Mouse (Mus musculus): ENCODE results near the gene Cep55. TPM values are rescaled to one million over a fixed set of nuclear protein-coding genes. Genes with fewer than 3 reads are reported as not detected.

Gene Cep55
- polyA plus RNA-seq, 1 experiment = 0.48 TPM

DNA sequence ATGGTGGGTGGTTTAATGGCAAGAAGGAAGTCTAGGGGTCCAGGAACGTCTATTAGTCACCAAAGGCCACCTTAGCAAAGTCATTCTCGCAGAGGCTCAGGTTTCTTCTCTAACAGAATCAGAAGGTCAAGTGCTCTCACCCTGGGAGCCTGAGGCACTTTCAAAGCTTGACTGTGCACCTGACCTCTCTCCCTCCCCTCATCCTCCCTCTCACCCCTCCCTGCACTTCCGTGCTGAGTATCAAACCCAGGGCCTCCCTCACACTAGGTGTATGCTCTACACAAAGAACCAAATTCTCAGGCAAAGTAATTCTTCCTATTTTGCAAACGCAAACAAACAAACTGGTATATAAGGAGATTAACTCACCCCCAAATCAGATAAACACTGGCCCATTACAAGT, 41.4 kb downstream of the Cep55 start:
- no peak for DNase-seq (ENCODE audit: extremely low spot score in 1 of 2, low spot score in 1 of 2)

DNA sequence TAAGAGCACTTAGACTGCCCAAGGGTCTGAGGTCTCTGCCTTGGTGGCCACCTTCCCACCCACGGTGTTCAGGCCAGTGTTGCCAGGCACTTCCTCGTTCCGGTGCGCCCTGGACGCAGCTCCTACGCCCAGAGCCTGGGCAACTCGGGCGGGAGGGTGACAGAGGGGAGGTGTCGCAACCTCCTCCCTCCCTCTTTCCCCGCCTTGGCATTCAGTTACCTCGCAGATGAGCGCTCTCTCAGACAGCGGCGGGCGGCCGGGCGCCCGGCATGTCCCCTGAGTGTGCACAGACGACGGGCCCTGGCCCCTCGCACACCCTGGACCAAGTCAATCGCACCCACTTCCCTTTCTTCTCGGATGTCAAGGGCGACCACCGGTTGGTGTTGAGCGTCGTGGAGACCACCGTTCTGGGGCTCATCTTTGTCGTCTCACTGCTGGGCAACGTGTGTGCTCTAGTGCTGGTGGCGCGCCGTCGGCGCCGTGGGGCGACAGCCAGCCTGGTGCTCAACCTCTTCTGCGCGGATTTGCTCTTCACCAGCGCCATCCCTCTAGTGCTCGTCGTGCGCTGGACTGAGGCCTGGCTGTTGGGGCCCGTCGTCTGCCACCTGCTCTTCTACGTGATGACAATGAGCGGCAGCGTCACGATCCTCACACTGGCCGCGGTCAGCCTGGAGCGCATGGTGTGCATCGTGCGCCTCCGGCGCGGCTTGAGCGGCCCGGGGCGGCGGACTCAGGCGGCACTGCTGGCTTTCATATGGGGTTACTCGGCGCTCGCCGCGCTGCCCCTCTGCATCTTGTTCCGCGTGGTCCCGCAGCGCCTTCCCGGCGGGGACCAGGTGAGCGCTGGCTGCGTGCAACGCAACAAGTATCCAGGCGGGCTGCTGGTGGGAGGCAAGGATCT, 42.3 kb downstream of the Cep55 start, which contains the start of gene Ffar4:
Gene Ffar4, plus strand, starts transcription at position 214 of the 901 bp plus-strand sequence.
- DNase-seq (ENCODE audit: extremely low spot score in 1 of 2, low spot score in 1 of 2) = no peak

DNA sequence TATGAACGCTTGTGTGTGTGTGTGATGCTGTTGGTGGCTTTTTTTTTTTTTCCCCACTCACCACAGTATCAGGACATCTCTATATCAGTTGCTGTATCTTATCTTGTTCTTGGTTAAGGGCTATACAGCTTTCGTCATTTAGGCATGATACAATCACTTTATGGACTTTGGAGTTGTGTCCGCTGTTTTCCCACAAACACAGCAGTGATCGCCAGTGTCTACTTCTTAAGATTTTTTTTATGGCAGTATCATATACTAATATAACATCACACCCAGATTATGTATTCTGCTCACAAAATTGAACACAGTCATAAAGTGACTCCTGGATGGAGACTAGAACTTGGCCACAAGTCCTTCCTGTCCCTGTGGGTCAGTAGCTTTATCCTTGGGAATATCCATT, 53.1 kb downstream of the Cep55 start:
- DNase-seq (ENCODE audit: extremely low spot score in 1 of 2, low spot score in 1 of 2) = no peak

DNA sequence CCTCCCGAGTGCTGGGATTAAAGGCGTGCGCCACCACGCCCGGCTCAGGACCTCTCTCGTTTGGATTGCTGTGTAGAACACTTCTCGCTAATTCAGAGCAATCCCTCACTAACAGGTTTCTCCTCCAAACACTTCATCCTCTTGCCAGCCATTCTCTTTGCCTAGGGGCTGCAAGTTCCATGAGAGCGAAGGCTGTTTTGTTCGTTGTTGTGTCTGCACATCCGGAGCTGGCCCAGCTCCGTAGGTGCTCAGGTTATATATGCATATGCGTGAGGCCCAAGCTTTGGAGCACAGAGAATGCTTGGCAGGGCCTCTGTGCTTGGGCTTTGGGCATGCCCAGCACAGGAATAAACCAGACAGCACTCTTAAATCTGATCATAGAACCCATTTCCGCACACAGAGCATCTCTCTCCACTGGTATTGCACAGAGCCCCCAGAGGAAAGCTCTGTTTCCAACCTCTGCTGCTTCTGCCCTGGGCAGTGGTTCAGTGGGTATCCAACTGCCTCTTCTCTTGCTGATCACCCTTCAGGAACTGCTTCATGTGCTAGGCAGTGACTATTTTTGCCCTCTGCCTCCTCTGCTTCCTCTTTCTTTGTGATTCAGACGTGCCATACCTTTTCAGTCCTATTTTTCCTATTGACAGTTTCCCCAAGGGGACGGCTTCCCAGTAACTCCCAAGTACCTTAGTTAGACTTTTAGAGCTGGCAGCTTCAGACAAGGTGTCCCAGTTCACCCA, 54.9 kb downstream of the Cep55 start:
- DNase-seq (ENCODE audit: extremely low spot score in 1 of 2, low spot score in 1 of 2) = no peak

DNA sequence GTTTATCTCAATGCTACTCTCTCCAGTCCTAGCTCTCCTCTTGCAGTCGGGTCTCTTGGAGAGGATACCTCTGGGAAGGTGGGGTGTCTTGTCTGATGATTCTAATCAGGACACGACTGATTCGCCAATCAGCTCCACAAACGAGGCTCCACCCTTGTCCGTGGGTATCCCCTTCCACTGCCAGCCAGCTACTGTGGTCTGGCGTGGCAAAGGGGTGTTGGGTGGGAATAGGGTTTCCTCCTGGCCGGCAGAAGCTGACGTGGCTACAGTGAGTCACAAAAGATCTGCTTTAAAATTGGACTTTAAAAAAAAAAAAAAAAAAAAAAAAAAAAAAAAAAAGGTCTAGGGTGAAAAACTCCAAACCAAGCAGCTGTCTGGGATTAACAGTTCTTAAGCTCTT, 56.2 kb downstream of the Cep55 start:
- no peak for DNase-seq (ENCODE audit: extremely low spot score in 1 of 2, low spot score in 1 of 2)

DNA sequence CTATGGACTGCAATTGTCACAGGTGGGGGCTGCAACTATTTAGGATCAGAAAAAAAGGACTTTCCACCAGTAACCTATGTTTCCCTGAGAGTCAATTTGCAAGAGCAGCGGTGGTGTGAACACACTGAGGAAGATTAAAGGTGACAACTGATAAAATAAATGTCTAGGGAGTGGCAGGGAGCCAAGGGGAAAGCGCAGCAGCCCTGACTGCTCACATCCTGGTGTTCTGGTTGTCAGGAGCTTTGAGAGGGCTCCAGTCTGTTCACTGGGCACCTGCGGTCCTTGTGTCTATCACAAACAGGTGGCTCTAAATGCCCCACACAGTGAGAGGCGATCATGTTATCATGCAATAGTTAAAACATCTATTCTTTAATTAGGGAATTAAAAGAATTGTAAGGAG, 57.8 kb downstream of the Cep55 start:
- no peak for DNase-seq (ENCODE audit: extremely low spot score in 1 of 2, low spot score in 1 of 2)

DNA sequence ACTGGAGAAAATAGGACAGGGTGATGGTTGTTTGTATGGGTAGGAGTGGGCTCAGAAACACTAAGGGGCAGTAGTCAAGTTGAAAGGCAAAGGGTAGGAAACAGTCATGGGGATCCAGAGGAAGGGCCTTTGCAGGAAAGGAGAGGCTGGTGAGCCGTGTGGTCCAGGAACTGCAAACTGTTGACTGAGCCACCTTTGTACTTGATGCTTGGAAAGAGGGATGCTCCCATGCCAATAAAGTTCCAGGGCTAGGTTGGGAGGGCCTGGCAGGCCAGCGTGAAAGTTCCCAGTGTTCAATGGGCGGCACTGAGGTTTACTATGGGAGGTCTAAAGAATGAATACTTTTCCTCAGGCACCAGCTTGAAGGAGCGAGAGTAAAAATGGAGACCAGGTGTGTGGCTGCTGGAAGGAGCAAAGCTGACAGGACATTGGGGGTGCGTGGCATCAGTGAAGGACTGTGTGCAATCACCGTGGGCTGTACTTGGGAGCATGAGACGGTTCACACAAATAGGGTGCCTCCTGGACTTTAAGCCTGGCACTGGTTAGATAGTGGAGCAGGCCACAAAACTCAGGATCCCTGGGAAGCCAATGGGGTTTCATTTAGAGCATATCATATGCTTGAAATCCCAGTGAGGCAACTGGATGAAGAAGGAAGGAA, 60.2 kb downstream of the Cep55 start:
- DNase-seq (ENCODE audit: extremely low spot score in 1 of 2, low spot score in 1 of 2) = no peak

DNA sequence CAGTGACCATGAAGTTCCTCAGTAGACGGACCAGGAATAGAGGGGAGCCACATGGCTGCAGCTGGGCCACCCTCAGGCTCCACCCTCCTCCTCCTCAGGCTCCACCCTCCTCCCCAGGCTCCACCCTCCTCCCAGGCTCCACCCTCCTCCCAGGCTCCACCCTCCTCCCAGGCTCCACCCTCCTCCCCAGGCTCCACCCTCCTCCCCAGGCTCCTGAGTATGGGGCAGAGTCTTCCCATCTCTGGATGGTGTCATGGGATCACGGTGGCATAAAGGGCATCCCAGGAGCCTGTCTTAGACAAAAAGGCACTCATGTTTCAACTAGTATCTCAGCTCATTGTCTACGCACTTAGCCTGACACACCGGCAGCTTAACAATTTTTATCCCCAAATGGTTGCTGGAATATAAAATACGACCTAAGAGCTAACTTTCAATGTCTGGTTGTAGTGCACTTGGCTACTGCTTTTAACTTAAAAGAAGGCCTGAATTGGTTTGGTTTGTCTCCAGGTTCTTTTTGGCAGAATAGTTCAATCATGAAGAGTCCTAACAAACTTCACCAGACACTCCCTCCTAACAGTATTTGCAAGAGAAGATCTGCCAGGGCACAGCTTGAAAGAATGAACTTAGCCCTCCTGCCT, 65.4 kb downstream of the Cep55 start:
- DNase-seq (ENCODE audit: extremely low spot score in 1 of 2, low spot score in 1 of 2) = no peak

DNA sequence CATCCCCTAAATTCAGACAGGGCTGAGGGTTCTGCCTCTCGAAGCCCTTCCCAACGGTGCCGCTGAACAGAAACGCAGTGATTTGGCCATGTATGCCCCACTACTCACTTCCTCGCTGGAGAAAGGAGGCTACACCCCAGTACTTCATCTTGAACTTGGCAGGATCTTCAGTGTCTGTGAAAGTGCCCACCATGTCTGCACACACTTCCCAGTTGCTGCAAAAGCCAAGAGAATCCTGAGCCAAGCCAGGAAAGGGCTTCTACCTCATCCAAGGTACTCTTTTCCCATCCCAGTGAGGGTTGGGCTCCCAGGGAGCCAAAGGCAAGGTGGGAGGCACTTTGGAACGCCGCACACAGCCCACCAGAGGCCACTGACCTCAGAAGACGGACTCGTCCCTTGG, 69.1 kb downstream of the Cep55 start:
- no peak for DNase-seq (ENCODE audit: extremely low spot score in 1 of 2, low spot score in 1 of 2)

Other genes with a start within 250 kb of the Cep55 start
- 5.0 and 7.1 TPM in 2 replicates for gene Myof, start 11.4 kb upstream of the Cep55 start, polyA plus RNA-seq (2012; rRNA removed)
- 0.06 TPM in 2 replicates for gene Ffar4, start 42.1 kb downstream of the Cep55 start, polyA plus RNA-seq (2012; rRNA removed)
- gene Rbp4, start 70.3 kb downstream of the Cep55 start, polyA plus RNA-seq (2012; rRNA removed) = 19.5 and 24.3 TPM in 2 replicates
- gene Pde6c, start 77.8 kb downstream of the Cep55 start, polyA plus RNA-seq (2012; rRNA removed) = 0.16 and 0.17 TPM in 2 replicates
- gene Fra10ac1, start 169.1 kb downstream of the Cep55 start, polyA plus RNA-seq (2012; rRNA removed) = 26.9 and 27.8 TPM in 2 replicates
- 64.9 and 72.0 TPM in 2 replicates for gene Lgi1, start 209.5 kb downstream of the Cep55 start, polyA plus RNA-seq (2012; rRNA removed)